Mouse (Mus musculus) thymus, adult 2 months (tissue): ENCODE data around the gene Hacd1.

Source experiments
- CTCF ChIP-seq: fragments of 200-500 bp; IDR thresholded peaks from 2 replicates; pipeline ENCODE4 v1.5.1; 2012; ENCODE audit warnings: mild to moderate bottlenecking, control low read depth, low read length, moderate library complexity, borderline replicate concordance; ENCODE audit not compliant: control insufficient read depth, poor library complexity, insufficient read depth; ENCODE audit errors: extremely low read depth
- POLR2A ChIP-seq: fragments of 200-500 bp; IDR thresholded peaks from 2 replicates; pipeline ENCODE4 v1.6.1; 2012; ENCODE audit warnings: mild to moderate bottlenecking, low read length, control low read depth, moderate library complexity; ENCODE audit not compliant: control insufficient read depth, poor library complexity, insufficient read depth; ENCODE audit errors: extremely low read depth

DNA sequence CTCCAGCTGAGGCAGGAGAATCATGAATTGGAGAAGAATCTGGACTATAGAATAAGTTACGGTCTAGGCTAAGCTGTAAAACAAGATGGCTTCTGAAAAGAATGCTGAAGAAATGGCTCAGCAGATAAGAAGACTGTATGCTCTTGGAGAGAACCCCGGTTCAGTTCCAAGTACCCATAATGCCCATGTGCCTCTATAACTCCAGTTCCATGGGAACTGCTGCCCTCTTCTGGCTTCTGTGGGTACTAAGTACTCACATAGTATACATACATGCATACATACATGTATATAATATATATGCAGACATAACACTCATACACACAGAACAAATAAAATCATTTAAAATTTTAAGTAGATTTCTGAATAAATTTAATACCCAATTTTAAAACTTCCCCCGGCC, 249.8 kb downstream of the Hacd1 start:
- TF ChIP-seq CTCF (no peak), POLR2A (no peak)
